Mouse (Mus musculus): ENCODE measurements at regions not wholly inside any gene's neighbourhood (a gene's known extent, or its start where the extent isn't known, plus 50 kb on each side); places are given as distances from the start of the nearest gene placed in this dataset.

GRCm38 (mm10) chr11:32941331-32942009, 117.1 kb upstream of the Smim23 start:
- Histone ChIP-seq H3K9me3 (replicated peaks; ENCODE audit: insufficient read depth, low read length) (no peaks in the 10 kb centered on the region), H3K79me2 (ENCODE audit: control insufficient read depth, insufficient read depth, low read length, poor library complexity) (no peaks in the 10 kb centered on the region), H3K9ac (ENCODE audit: control insufficient read depth, low read depth, low read length, poor library complexity, severe bottlenecking) (no peak overlapping the region), H3K4me1 (ENCODE audit: control insufficient read depth in 1 of 2, insufficient read depth in 2 of 2, low read length in 2 of 2) (no peaks in the 10 kb centered on the region), H3K27ac (ENCODE audit: control insufficient read depth, low read depth, low read length) (no peak overlapping the region), H3K36me3 (ENCODE audit: control insufficient read depth in 1 of 2, insufficient read depth in 2 of 2, low read length in 2 of 2) (no peaks in the 10 kb centered on the region), H3K4me3 (ENCODE audit: control insufficient read depth in 1 of 2, insufficient read depth in 1 of 2, low read depth in 2 of 2, low read length in 2 of 2) (no peak overlapping the region), H3K27me3 (ENCODE audit: control insufficient read depth in 1 of 2, insufficient read depth in 2 of 2, low read length in 2 of 2) (no peaks in the 10 kb centered on the region; a peak in 1 of 4 replicates)
- no peak for DNase-seq (ENCODE audit: low read depth, low spot score)
- TF ChIP-seq MYC (IDR thresholded peaks at IDR 0.05; ENCODE audit: low read depth, low read length) (no peak), ZC3H11A (IDR thresholded peaks at IDR 0.05; ENCODE audit: low read depth, low read length) (no peak), GATA1 (IDR thresholded peaks at IDR 0.05; ENCODE audit: low read depth, low read length) (no peak), RCOR1 (IDR thresholded peaks at IDR 0.05; ENCODE audit: low read depth, low read length) (no peak), TAL1 (IDR thresholded peaks at IDR 0.05; ENCODE audit: low read length) (no peak), POLR2AphosphoS5 (IDR thresholded peaks at IDR 0.05; ENCODE audit: borderline replicate concordance, low read depth, low read length) (no peak), TCF12 (IDR thresholded peaks at IDR 0.05; ENCODE audit: low read depth, low read length) (no peak), ELF1 (IDR thresholded peaks at IDR 0.05; ENCODE audit: low read depth, low read length) (no peak), NELFE (IDR thresholded peaks at IDR 0.05; ENCODE audit: low read depth, low read length) (no peak), KAT2A (conservative IDR thresholded peaks at IDR 0.05; ENCODE audit: low read depth, low read length) (no peak), ZMIZ1 (IDR thresholded peaks at IDR 0.05; ENCODE audit: low read depth, low read length) (no peak), EP300 (IDR thresholded peaks at IDR 0.05; ENCODE audit: low read depth in 1 of 2, low read length in 2 of 2) (no peak)

GRCm38 (mm10) chr11:32939102-32939501, 114.7 kb upstream of the Smim23 start:
- no peak for DNase-seq (ENCODE audit: low read depth, low spot score)
- Histone ChIP-seq H3K4me1 (ENCODE audit: control insufficient read depth in 1 of 2, insufficient read depth in 2 of 2, low read length in 2 of 2) (no peaks in the 10 kb centered on the region), H3K27me3 (ENCODE audit: control insufficient read depth in 1 of 2, insufficient read depth in 2 of 2, low read length in 2 of 2) (no peaks in the 10 kb centered on the region; a peak in 1 of 4 replicates), H3K9ac (ENCODE audit: control insufficient read depth, low read depth, low read length, poor library complexity, severe bottlenecking) (no peak overlapping the region), H3K27ac (ENCODE audit: control insufficient read depth, low read depth, low read length) (no peak overlapping the region), H3K4me3 (ENCODE audit: control insufficient read depth in 1 of 2, insufficient read depth in 1 of 2, low read depth in 2 of 2, low read length in 2 of 2) (no peak overlapping the region), H3K9me3 (replicated peaks; ENCODE audit: insufficient read depth, low read length) (no peaks in the 10 kb centered on the region), H3K79me2 (ENCODE audit: control insufficient read depth, insufficient read depth, low read length, poor library complexity) (no peaks in the 10 kb centered on the region), H3K36me3 (ENCODE audit: control insufficient read depth in 1 of 2, insufficient read depth in 2 of 2, low read length in 2 of 2) (no peaks in the 10 kb centered on the region)
- TF ChIP-seq POLR2A (IDR thresholded peaks at IDR 0.05; ENCODE audit: control insufficient read depth in 1 of 2, insufficient read depth in 1 of 2, low read depth in 1 of 2, low read length in 2 of 2, poor library complexity in 1 of 2) (no peak), USF2 (IDR thresholded peaks at IDR 0.05; ENCODE audit: borderline replicate concordance in 1 of 2, insufficient read depth in 1 of 2, low read depth in 1 of 2, low read length in 2 of 2) (no peak), ZKSCAN1 (IDR thresholded peaks at IDR 0.05; ENCODE audit: low read depth, low read length) (no peak), ETS1 (IDR thresholded peaks at IDR 0.05; ENCODE audit: low read depth, low read length) (no peak), MXI1 (IDR thresholded peaks at IDR 0.05; ENCODE audit: low read depth, low read length) (no peak), JUND (IDR thresholded peaks at IDR 0.05; ENCODE audit: low read depth, low read length) (no peak), EP300 (IDR thresholded peaks at IDR 0.05; ENCODE audit: low read depth in 1 of 2, low read length in 2 of 2) (no peak), POLR2AphosphoS2 (IDR thresholded peaks at IDR 0.05; ENCODE audit: low read length) (no peak), GATA1 (IDR thresholded peaks at IDR 0.05; ENCODE audit: low read depth, low read length) (no peak), MAFK (IDR thresholded peaks at IDR 0.05; ENCODE audit: borderline replicate concordance, low read depth, low read length) (no peak)
